In genomic region chr12:105398172-105398571, GRCm38 (mm10) we compare ENCODE assay signal across 11 mouse cellular contexts. TPM values are rescaled to one million over a fixed set of nuclear protein-coding genes. Genes with fewer than 3 reads are reported as not detected.
DNase-seq lines count a peak whose midpoint lies in the region; ATAC-seq lines count a peak whose summit lies in the region.
"Had no signal": no experiment of that assay in that cellular context is flagged by ENCODE, and none has a peak within 500 bp of the region (broad histone marks: within the 10 kb centered on the region; RNA-seq: fewer than 3 reads in every experiment).

No protein-coding gene starts in this region.

- H3K9me3 ChIP-seq in hindbrain, embryonic 11.5 days (ENCODE audit: control insufficient read depth, low read length) = peaks cover 2% of the 10 kb centered on the region; the same call in 1 of the 2 replicates
- peaks cover 14% of the 10 kb centered on the region for H3K9me3 ChIP-seq in hindbrain, embryonic 10.5 days
- peaks cover 7% of the 10 kb centered on the region for H3K9me3 ChIP-seq in hindbrain, embryonic 12.5 days (replicated peaks)
- peaks cover 6% of the 10 kb centered on the region; the same call in 1 of the 2 replicates for H3K9me3 ChIP-seq in midbrain, embryonic 16.5 days (replicated peaks; ENCODE audit: control insufficient read depth, low read length, poor library complexity, severe bottlenecking)
- H3K9me3 ChIP-seq in forebrain, embryonic 11.5 days (ENCODE audit: control insufficient read depth, low read length) = no peaks in the 10 kb centered on the region; the same call in 1 of the 2 replicates
- H3K9me3 ChIP-seq: heart, embryonic 15.5 days had no signal

- no peaks in the 10 kb centered on the region for H3K27me3 ChIP-seq in hindbrain, embryonic 11.5 days (ENCODE audit: control insufficient read depth, insufficient read depth, low read length)
- no peaks in the 10 kb centered on the region for H3K27me3 ChIP-seq in hindbrain, embryonic 10.5 days (ENCODE audit: insufficient read depth, poor library complexity, severe bottlenecking)
- H3K27me3 ChIP-seq in hindbrain, embryonic 12.5 days = no peaks in the 10 kb centered on the region
- H3K27me3 ChIP-seq in midbrain, embryonic 16.5 days (ENCODE audit: control insufficient read depth, insufficient read depth, low read depth, low read length) = no peaks in the 10 kb centered on the region
- H3K27me3 ChIP-seq in forebrain, embryonic 11.5 days (ENCODE audit: control insufficient read depth, insufficient read depth, low read length) = no peaks in the 10 kb centered on the region; the same call in 1 of the 2 replicates

- H3K4me1 ChIP-seq in hindbrain, embryonic 11.5 days (replicated peaks; ENCODE audit: control insufficient read depth, insufficient read depth, low read length) = no peaks in the 10 kb centered on the region
- 0 out of 2 replicates have a peak, but pooled peaks cover 5% of the 10 kb centered on the region for H3K4me1 ChIP-seq in hindbrain, embryonic 10.5 days (replicated peaks)
- H3K4me1 ChIP-seq in hindbrain, embryonic 12.5 days = peaks cover 18% of the 10 kb centered on the region
- H3K4me1 ChIP-seq in midbrain, embryonic 16.5 days (ENCODE audit: control insufficient read depth, insufficient read depth, low read length) = peaks cover 7% of the 10 kb centered on the region; the same call in 1 of the 2 replicates
- no peaks in the 10 kb centered on the region for H3K4me1 ChIP-seq in forebrain, embryonic 11.5 days (replicated peaks; ENCODE audit: control insufficient read depth, insufficient read depth, low read length)
- H3K4me1 ChIP-seq: heart, embryonic 15.5 days had no signal

- H3K36me3 ChIP-seq in hindbrain, embryonic 11.5 days (ENCODE audit: control insufficient read depth, insufficient read depth, low read length) = no peaks in the 10 kb centered on the region
- no peaks in the 10 kb centered on the region for H3K36me3 ChIP-seq in hindbrain, embryonic 10.5 days
- no peaks in the 10 kb centered on the region for H3K36me3 ChIP-seq in hindbrain, embryonic 12.5 days
- no peaks in the 10 kb centered on the region for H3K36me3 ChIP-seq in midbrain, embryonic 16.5 days (ENCODE audit: control insufficient read depth, insufficient read depth, low read length)
- no peaks in the 10 kb centered on the region for H3K36me3 ChIP-seq in forebrain, embryonic 11.5 days (ENCODE audit: control insufficient read depth, insufficient read depth, low read length)
- H3K36me3 ChIP-seq: heart, embryonic 15.5 days had no signal

- peak; percentile 13 for DNase-seq in hindbrain, embryonic 11.5 days (ENCODE audit: low spot score)
- no peak for DNase-seq in hindbrain, embryonic 10.5 days (ENCODE audit: low spot score)
- DNase-seq in Muller cell, postnatal 12 days (ENCODE audit: inconsistent ontology term) = peak; percentile 55
- DNase-seq in forebrain, embryonic 11.5 days (ENCODE audit: low spot score) = no peak
- no peak for DNase-seq in natural killer cell, adult 2 months (ENCODE audit: low spot score in 2 of 2)
- DNase-seq in spleen, adult 12 weeks (ENCODE audit: low spot score) = no peak
- DNase-seq: cerebellum, postnatal 14 days; lung, postnatal 10 days had no signal

- H3K4me3 ChIP-seq in hindbrain, embryonic 11.5 days (ENCODE audit: low read depth, low read length) = no peak overlapping the region
- no peak overlapping the region for H3K4me3 ChIP-seq in hindbrain, embryonic 10.5 days
- H3K4me3 ChIP-seq in hindbrain, embryonic 12.5 days = no peak overlapping the region
- H3K4me3 ChIP-seq in midbrain, embryonic 16.5 days (ENCODE audit: low read depth, low read length) = no peak overlapping the region
- no peak overlapping the region for H3K4me3 ChIP-seq in forebrain, embryonic 11.5 days (ENCODE audit: low read depth, low read length)
- H3K4me3 ChIP-seq: heart, embryonic 15.5 days had no signal

- ATAC-seq in hindbrain, embryonic 11.5 days (ENCODE audit: low FRiP score) = peak; percentile 74
- peak; percentile 72 for ATAC-seq in hindbrain, embryonic 12.5 days (ENCODE audit: low FRiP score)
- ATAC-seq in midbrain, embryonic 16.5 days = peak; percentile 54
- no peak for ATAC-seq in forebrain, embryonic 11.5 days (replicated peaks; ENCODE audit: low FRiP score)

- H3K4me2 ChIP-seq in hindbrain, embryonic 11.5 days (replicated peaks; ENCODE audit: low read depth, low read length) = no peak overlapping the region
- no peak overlapping the region for H3K4me2 ChIP-seq in hindbrain, embryonic 12.5 days (replicated peaks)
- no peak overlapping the region for H3K4me2 ChIP-seq in midbrain, embryonic 16.5 days (ENCODE audit: low read length)
- H3K4me2 ChIP-seq in forebrain, embryonic 11.5 days (ENCODE audit: low read depth, low read length, severe bottlenecking) = no peak overlapping the region
- H3K4me2 ChIP-seq: heart, embryonic 15.5 days had no signal

- H3K9ac ChIP-seq in hindbrain, embryonic 11.5 days (ENCODE audit: low read depth, low read length) = no peak overlapping the region
- H3K9ac ChIP-seq in hindbrain, embryonic 12.5 days = no peak overlapping the region
- no peak overlapping the region; the same call in 1 of the 2 replicates for H3K9ac ChIP-seq in midbrain, embryonic 16.5 days (ENCODE audit: low read depth, low read length)
- H3K9ac ChIP-seq in forebrain, embryonic 11.5 days (ENCODE audit: low read length) = no peak overlapping the region
- H3K9ac ChIP-seq: heart, embryonic 15.5 days had no signal

- H3K27ac ChIP-seq in hindbrain, embryonic 11.5 days (ENCODE audit: low read depth, low read length) = no peak overlapping the region
- no peak overlapping the region for H3K27ac ChIP-seq in hindbrain, embryonic 10.5 days
- 0 out of 2 replicates have a peak overlapping the region, but pooled peaks have one; percentile 17 for H3K27ac ChIP-seq in hindbrain, embryonic 12.5 days
- no peak overlapping the region; the same call in 1 of the 2 replicates for H3K27ac ChIP-seq in midbrain, embryonic 16.5 days (ENCODE audit: low read length)
- H3K27ac ChIP-seq in forebrain, embryonic 11.5 days (ENCODE audit: low read depth, low read length) = no peak overlapping the region
- H3K27ac ChIP-seq: heart, embryonic 15.5 days had no signal

- 49% methylated on average over 5 of the region's 5 CpGs for WGBS in hindbrain, embryonic 11.5 days
- WGBS in hindbrain, embryonic 10.5 days = 53% methylated on average over 5 of the region's 5 CpGs
- WGBS in hindbrain, embryonic 12.5 days = 36% methylated on average over 5 of the region's 5 CpGs
- WGBS in midbrain, embryonic 16.5 days = 22% methylated on average over 5 of the region's 5 CpGs
- WGBS in forebrain, embryonic 11.5 days = 33% methylated on average over 5 of the region's 5 CpGs

RNA-seq across cellular contexts. Expression of gene D430019H16Rik, which starts 55.5 kb away (rescaled TPM):
- 9.1 and 13.4 TPM in 2 replicates for polyA plus RNA-seq in hindbrain, embryonic 11.5 days (2014; fragmentation: Nextera tagmentation; extraction: Ambion mirVana)
- polyA plus RNA-seq in hindbrain, embryonic 10.5 days (2016; fragmentation: Nextera tagmentation; extraction: Ambion mirVana) = 2.6 and 3.8 TPM in 2 replicates
- 7.0 and 8.1 TPM in 2 replicates for polyA plus RNA-seq in hindbrain, embryonic 12.5 days (2016; fragmentation: Nextera tagmentation; extraction: Ambion mirVana)
- polyA plus RNA-seq in midbrain, embryonic 16.5 days (2015; fragmentation: Nextera tagmentation; extraction: Ambion mirVana) = 16.3 and 16.7 TPM in 2 replicates
- polyA plus RNA-seq in forebrain, embryonic 11.5 days (2014; fragmentation: Nextera tagmentation; extraction: Ambion mirVana) = 5.3 and 6.1 TPM in 2 replicates

Comparison
In these comparisons a context has a peak if more than half of its experiments do, and no peak if none do; other contexts are left out.
1. DNase-seq: peak in hindbrain, embryonic 11.5 days (single experiment) and Muller cell, postnatal 12 days (single experiment); none in hindbrain, embryonic 10.5 days (single experiment), forebrain, embryonic 11.5 days (single experiment), natural killer cell, adult 2 months (0 of 2) and spleen, adult 12 weeks (single experiment).